Mouse (Mus musculus) adrenal gland (tissue): ENCODE data around the gene Adam1b.

Source experiments
- intact Hi-C: fragments of 180-260 bp; cut with DNase I; formaldehyde crosslinking; loops from one replicate; pipeline ENCODE4 v1.15.1; 2025

Gene Adam1b

DNA sequence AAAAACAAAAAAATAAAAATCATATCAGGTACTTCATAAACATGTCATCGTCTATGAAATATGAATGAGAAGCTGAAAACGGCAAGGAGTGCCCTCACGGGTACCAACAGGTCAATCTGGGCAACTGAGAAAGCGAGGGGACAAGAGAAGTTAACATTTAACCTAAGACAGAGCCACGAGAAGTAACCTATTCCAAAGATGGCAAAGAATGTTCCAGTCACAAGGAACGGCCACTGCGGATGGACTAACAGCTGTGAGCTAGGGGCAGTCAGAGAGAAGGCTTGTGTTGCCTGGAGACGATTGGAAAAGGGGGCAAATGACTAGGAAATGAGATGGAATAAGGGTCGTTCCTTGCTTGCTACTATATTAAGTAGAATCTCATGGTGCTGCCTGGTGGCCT, 52.8 kb downstream of the Adam1b start:
- intact Hi-C loops: loop anchor here (2.0 kb wide), 1 partner anchor 26 kb away; no protein-coding TSS in a partner anchor
